16 mouse cellular contexts compared by ENCODE assay signal in the genomic region with DNA sequence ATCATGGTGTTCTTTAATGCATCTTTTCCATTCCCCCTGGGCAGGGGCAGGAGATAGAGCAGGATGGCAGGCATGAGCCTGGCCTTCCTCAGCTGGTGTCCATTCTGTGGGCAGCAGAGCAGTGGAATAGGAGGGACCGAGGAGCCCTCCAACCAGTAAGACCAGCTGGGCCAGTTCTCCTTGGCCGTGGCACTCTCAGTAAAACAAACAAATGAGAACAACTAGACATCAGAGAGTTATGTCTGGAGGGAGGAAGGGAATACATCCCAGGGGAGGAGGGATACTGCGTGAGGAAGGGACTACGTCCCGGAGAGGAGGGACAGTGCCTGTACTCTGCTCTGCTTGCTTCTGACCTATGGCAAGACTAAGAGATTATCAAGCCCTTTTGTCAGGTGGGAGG. TPM values are rescaled to one million over a fixed set of nuclear protein-coding genes. Genes with fewer than 3 reads are reported as not detected.
A peak's percentile ranks its signal among the peaks of the same experiment; 100 is the strongest.
DNase-seq lines count a peak whose midpoint lies in the region; ATAC-seq and TF ChIP-seq lines count a peak whose summit lies in the region.
"Had no signal": no experiment of that assay in that cellular context is flagged by ENCODE, and none has a peak within 500 bp of the region (broad histone marks: within the 10 kb centered on the region; RNA-seq: fewer than 3 reads in every experiment).

No protein-coding gene starts in this region.

- no peak overlapping the region for H3K4me2 ChIP-seq in kidney, postnatal 0 days (ENCODE audit: low read length)
- no peak overlapping the region for H3K4me2 ChIP-seq in intestine, embryonic 16.5 days (ENCODE audit: low read depth, low read length)
- H3K4me2 ChIP-seq in lung, postnatal 0 days (replicated peaks; ENCODE audit: low read depth, low read length) = no peak overlapping the region
- H3K4me2 ChIP-seq in stomach, embryonic 16.5 days (ENCODE audit: low read depth, low read length) = no peak overlapping the region
- H3K4me2 ChIP-seq: liver, embryonic 12.5 days had no signal

- no peak for ATAC-seq in kidney, postnatal 0 days (replicated peaks; ENCODE audit: low FRiP score, low read depth)
- peak; percentile 76 for ATAC-seq in intestine, embryonic 16.5 days
- peak; percentile 91 for ATAC-seq in lung, postnatal 0 days
- peak; percentile 63; the same call in 1 of the 2 replicates for ATAC-seq in stomach, embryonic 16.5 days (ENCODE audit: insufficient read depth, low FRiP score)
- ATAC-seq: inflammation-experienced regulatory T-cells, adult 6 months; liver, embryonic 12.5 days had no signal

- WGBS in kidney, postnatal 0 days = 16% methylated on average over 5 of the region's 5 CpGs
- 36% methylated on average over 5 of the region's 5 CpGs for WGBS in intestine, embryonic 16.5 days
- whole genome bisulfite sequencing in lung, postnatal 0 days = 34% methylated on average over 5 of the region's 5 CpGs
- WGBS in stomach, embryonic 16.5 days = 20% methylated on average over 5 of the region's 5 CpGs

- no peak overlapping the region for H3K9ac ChIP-seq in kidney, postnatal 0 days (ENCODE audit: low read depth, low read length)
- no peak overlapping the region for H3K9ac ChIP-seq in intestine, embryonic 16.5 days (ENCODE audit: low read depth, low read length)
- no peak overlapping the region for H3K9ac ChIP-seq in lung, postnatal 0 days (replicated peaks; ENCODE audit: low read depth)
- no peak overlapping the region for H3K9ac ChIP-seq in stomach, embryonic 16.5 days (ENCODE audit: low read length)
- H3K9ac ChIP-seq: liver, embryonic 12.5 days had no signal

- H3K27me3 ChIP-seq in kidney, postnatal 0 days (ENCODE audit: insufficient read depth, low read length) = no peaks in the 10 kb centered on the region
- no peaks in the 10 kb centered on the region for H3K27me3 ChIP-seq in intestine, embryonic 16.5 days (replicated peaks; ENCODE audit: control insufficient read depth, insufficient read depth, low read length)
- H3K27me3 ChIP-seq in lung, postnatal 0 days (replicated peaks; ENCODE audit: insufficient read depth, low read length) = no peaks in the 10 kb centered on the region
- H3K27me3 ChIP-seq in stomach, embryonic 16.5 days (ENCODE audit: control insufficient read depth, insufficient read depth, low read length) = no peaks in the 10 kb centered on the region
- H3K27me3 ChIP-seq: liver, embryonic 12.5 days had no signal

- H3K4me1 ChIP-seq in kidney, postnatal 0 days (replicated peaks; ENCODE audit: insufficient read depth, low read length) = no peaks in the 10 kb centered on the region
- peaks cover 7% of the 10 kb centered on the region for H3K4me1 ChIP-seq in intestine, embryonic 16.5 days (ENCODE audit: control insufficient read depth, insufficient read depth, low read length)
- H3K4me1 ChIP-seq in lung, postnatal 0 days (ENCODE audit: insufficient read depth, low read depth, low read length) = 0 out of 2 replicates have a peak, but pooled peaks cover 5% of the 10 kb centered on the region
- H3K4me1 ChIP-seq in stomach, embryonic 16.5 days (ENCODE audit: control insufficient read depth, insufficient read depth, low read length) = no peaks in the 10 kb centered on the region
- H3K4me1 ChIP-seq: hindbrain, embryonic 10.5 days; liver, embryonic 12.5 days had no signal

- no peaks in the 10 kb centered on the region for H3K36me3 ChIP-seq in kidney, postnatal 0 days (ENCODE audit: insufficient read depth, low read length)
- no peaks in the 10 kb centered on the region for H3K36me3 ChIP-seq in intestine, embryonic 16.5 days (ENCODE audit: control insufficient read depth, insufficient read depth, low read length)
- no peaks in the 10 kb centered on the region for H3K36me3 ChIP-seq in lung, postnatal 0 days (ENCODE audit: insufficient read depth, low read length)
- H3K36me3 ChIP-seq in stomach, embryonic 16.5 days (ENCODE audit: control insufficient read depth, insufficient read depth, low read length) = no peaks in the 10 kb centered on the region
- H3K36me3 ChIP-seq: hindbrain, embryonic 10.5 days; liver, embryonic 12.5 days had no signal

- peak; percentile 12 for DNase-seq in kidney, postnatal 0 days (ENCODE audit: low spot score)
- DNase-seq in kidney, postnatal 36 days = no peak
- peak; percentile 72 for DNase-seq in lung, postnatal 0 days (ENCODE audit: low spot score)
- no peak for DNase-seq in cerebellum, adult 11 months
- DNase-seq in adrenal gland, postnatal 10 days = no peak
- DNase-seq in thymus, postnatal 4 days = no peak
- DNase-seq: B cell, adult 2 months; cerebellum, adult 9-10 months; heart, adult 18-20 months; midbrain, embryonic 14.5 days; thymus, postnatal 36 days had no signal

- H3K9me3 ChIP-seq in kidney, postnatal 0 days (replicated peaks; ENCODE audit: low read length) = no peaks in the 10 kb centered on the region
- no peaks in the 10 kb centered on the region for H3K9me3 ChIP-seq in intestine, embryonic 16.5 days (ENCODE audit: control insufficient read depth, low read length)
- no peaks in the 10 kb centered on the region for H3K9me3 ChIP-seq in lung, postnatal 0 days (ENCODE audit: low read length)
- H3K9me3 ChIP-seq in stomach, embryonic 16.5 days (replicated peaks; ENCODE audit: control insufficient read depth, low read length) = no peaks in the 10 kb centered on the region
- H3K9me3 ChIP-seq: hindbrain, embryonic 10.5 days; liver, embryonic 12.5 days had no signal

- TF ChIP-seq CTCF in kidney, postnatal 0 days (IDR thresholded peaks at IDR 0.05; ENCODE audit: low read depth) = no peak
- no peak for TF ChIP-seq CTCF in lung, postnatal 0 days (IDR thresholded peaks at IDR 0.05)

- 0 out of 2 replicates have a peak, but pooled peaks have one; percentile 45 for TF ChIP-seq EP300 in lung, postnatal 0 days (IDR thresholded peaks at IDR 0.05)

- H3K4me3 ChIP-seq in kidney, postnatal 0 days (replicated peaks; ENCODE audit: low read depth, low read length) = no peak overlapping the region
- H3K4me3 ChIP-seq in intestine, embryonic 16.5 days (ENCODE audit: low read length) = no peak overlapping the region
- H3K4me3 ChIP-seq in lung, postnatal 0 days (ENCODE audit: low read depth, low read length) = no peak overlapping the region
- no peak overlapping the region for H3K4me3 ChIP-seq in stomach, embryonic 16.5 days (replicated peaks; ENCODE audit: low read length)
- H3K4me3 ChIP-seq: hindbrain, embryonic 10.5 days; liver, embryonic 12.5 days had no signal

- no peak overlapping the region for H3K27ac ChIP-seq in kidney, postnatal 0 days
- H3K27ac ChIP-seq in intestine, embryonic 16.5 days (ENCODE audit: low read length) = no peak overlapping the region
- 0 out of 2 replicates have a peak overlapping the region, but pooled peaks have one; percentile 9 for H3K27ac ChIP-seq in lung, postnatal 0 days (ENCODE audit: low read length)
- H3K27ac ChIP-seq in stomach, embryonic 16.5 days (ENCODE audit: low read length) = no peak overlapping the region
- H3K27ac ChIP-seq: hindbrain, embryonic 10.5 days; liver, embryonic 12.5 days had no signal

RNA-seq across cellular contexts. Expression of a gene that starts 12.0 kb away (rescaled TPM):
- polyA plus RNA-seq in kidney, postnatal 0 days (2015; fragmentation: Nextera tagmentation; extraction: Ambion mirVana) = 28.7 and 34.2 TPM in 2 replicates
- polyA plus RNA-seq in intestine, embryonic 16.5 days (2015; fragmentation: Nextera tagmentation; extraction: Ambion mirVana) = 58.4 and 63.6 TPM in 2 replicates
- polyA plus RNA-seq in lung, postnatal 0 days (2015; fragmentation: Nextera tagmentation; extraction: Ambion mirVana) = 4.1 and 5.8 TPM in 2 replicates
- 66.2 and 67.4 TPM in 2 replicates for polyA plus RNA-seq in stomach, embryonic 16.5 days (2015; fragmentation: Nextera tagmentation; extraction: Ambion mirVana)
- 10 to 100 TPM; 21.6 to 27.2 TPM for total RNA-seq in adrenal gland, postnatal 10 days (2021)

RNA-seq across cellular contexts. Expression of a gene that starts 36.5 kb away (rescaled TPM):
- polyA plus RNA-seq in kidney, postnatal 0 days (2015; fragmentation: Nextera tagmentation; extraction: Ambion mirVana) = 4.2 and 5.3 TPM in 2 replicates
- polyA plus RNA-seq in intestine, embryonic 16.5 days (2015; fragmentation: Nextera tagmentation; extraction: Ambion mirVana) = 2.3 and 2.4 TPM in 2 replicates
- 7.3 and 9.8 TPM in 2 replicates for polyA plus RNA-seq in lung, postnatal 0 days (2015; fragmentation: Nextera tagmentation; extraction: Ambion mirVana)
- polyA plus RNA-seq in stomach, embryonic 16.5 days (2015; fragmentation: Nextera tagmentation; extraction: Ambion mirVana) = 4.2 and 4.4 TPM in 2 replicates
- 10 to 100 TPM; 18.6 to 23.1 TPM for total RNA-seq in adrenal gland, postnatal 10 days (2021)

Comparison
In these comparisons a context has a peak if more than half of its experiments do, and no peak if none do; other contexts are left out.
1. DNase-seq: peak in kidney, postnatal 0 days (single experiment) and lung, postnatal 0 days (single experiment); none in kidney, postnatal 36 days (0 of 2), cerebellum, adult 11 months (single experiment), adrenal gland, postnatal 10 days (single experiment) and thymus, postnatal 4 days (single experiment).